ENCODE assay signal across 22 mouse cellular contexts in the genomic region with DNA sequence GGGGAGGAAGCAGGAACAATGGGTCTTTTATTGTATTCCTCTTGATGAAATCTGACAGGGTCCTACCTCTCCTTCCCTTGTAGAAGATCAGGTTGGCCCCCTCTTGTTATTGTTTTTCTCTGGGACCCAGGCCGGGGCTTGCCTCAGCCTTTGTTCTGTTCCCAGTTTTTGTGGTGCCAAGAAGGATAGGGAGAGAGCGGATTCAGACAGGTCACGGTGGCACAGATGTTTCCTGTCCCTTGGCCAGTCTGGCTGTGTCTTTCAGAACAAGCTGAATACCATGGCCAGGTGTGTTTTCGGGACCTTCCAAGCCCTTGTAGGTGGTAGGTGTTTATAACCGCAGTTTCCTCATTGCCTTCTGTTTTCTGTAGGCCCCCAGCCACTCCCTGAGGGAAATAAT. TPM values are rescaled to one million over a fixed set of nuclear protein-coding genes. Genes with fewer than 3 reads are reported as not detected.
DNase-seq lines count a peak whose midpoint lies in the region; ATAC-seq and TF ChIP-seq lines count a peak whose summit lies in the region.
"Had no signal": no experiment of that assay in that cellular context is flagged by ENCODE, and none has a peak within 500 bp of the region (broad histone marks: within the 10 kb centered on the region; RNA-seq: fewer than 3 reads in every experiment).

No protein-coding gene starts in this region.

- TF ChIP-seq POLR2A in heart, adult 2 months (IDR thresholded peaks at IDR 0.05; ENCODE audit: insufficient read depth, low read depth, low read length) = no peak

- no peaks in the 10 kb centered on the region for H3K27me3 ChIP-seq in heart, adult 2 months (ENCODE audit: control insufficient read depth, insufficient read depth, low read length)
- H3K27me3 ChIP-seq in stomach, embryonic 14.5 days (ENCODE audit: control insufficient read depth, insufficient read depth, low read length) = no peaks in the 10 kb centered on the region
- H3K27me3 ChIP-seq in stomach, postnatal 0 days (ENCODE audit: control insufficient read depth, insufficient read depth, low read length) = no peaks in the 10 kb centered on the region
- H3K27me3 ChIP-seq: forebrain, embryonic 12.5 days; hindbrain, embryonic 15.5 days; neural tube, embryonic 13.5 days; stomach, embryonic 15.5 days had no signal

- WGBS in heart, adult 2 months = 28% methylated on average over 5 of the region's 5 CpGs
- 60% methylated on average over 5 of the region's 5 CpGs for WGBS in stomach, embryonic 14.5 days
- WGBS in stomach, postnatal 0 days = 49% methylated on average over 5 of the region's 5 CpGs

- H3K9ac ChIP-seq in heart, adult 2 months (ENCODE audit: low read depth, low read length) = no peak overlapping the region
- H3K9ac ChIP-seq in stomach, embryonic 14.5 days (replicated peaks; ENCODE audit: low read depth, low read length) = no peak overlapping the region
- no peak overlapping the region for H3K9ac ChIP-seq in stomach, postnatal 0 days (ENCODE audit: low read length)
- H3K9ac ChIP-seq: forebrain, embryonic 12.5 days; hindbrain, embryonic 15.5 days; liver, postnatal 0 days; neural tube, embryonic 13.5 days; stomach, embryonic 15.5 days had no signal

- TF ChIP-seq EP300 in heart, adult 2 months (IDR thresholded peaks at IDR 0.05; ENCODE audit: insufficient read depth, low read depth, low read length) = 0 out of 2 replicates have a peak, but pooled peaks have one; percentile 32
- TF ChIP-seq EP300 in stomach, postnatal 0 days (optimal IDR thresholded peaks at IDR 0.05) = no peak

- no peak for ATAC-seq in stomach, embryonic 14.5 days (ENCODE audit: insufficient number of reproducible peaks, insufficient read depth, low FRiP score, low read depth)
- no peak for ATAC-seq in stomach, postnatal 0 days (ENCODE audit: low FRiP score, low TSS enrichment)
- ATAC-seq: liver, postnatal 0 days had no signal

- no peaks in the 10 kb centered on the region for H3K9me3 ChIP-seq in stomach, embryonic 14.5 days (ENCODE audit: control insufficient read depth, low read depth, low read length)
- H3K9me3 ChIP-seq in stomach, postnatal 0 days (ENCODE audit: control insufficient read depth, low read length) = no peaks in the 10 kb centered on the region
- H3K9me3 ChIP-seq: forebrain, embryonic 12.5 days; hindbrain, embryonic 15.5 days; stomach, embryonic 15.5 days had no signal

- DNase-seq in heart, adult 2 months = peak; percentile 20 to 22
- no peak for DNase-seq in heart, postnatal 4 days
- DNase-seq in kidney, postnatal 14 days = peak; percentile 36
- no peak for DNase-seq in kidney, adult 18-20 months
- no peak for DNase-seq in stomach, postnatal 0 days (ENCODE audit: low spot score)
- no peak for DNase-seq in ovary, postnatal 10 days (ENCODE audit: low spot score)
- DNase-seq: cerebellum, adult 11-12 months; liver, postnatal 0 days; thymus, postnatal 25 days had no signal

- no peaks in the 10 kb centered on the region for H3K79me2 ChIP-seq in heart, adult 2 months (replicated peaks; ENCODE audit: control insufficient read depth, insufficient read depth, low read length)

- H3K4me3 ChIP-seq in heart, adult 2 months = no peak overlapping the region
- H3K4me3 ChIP-seq in stomach, embryonic 14.5 days (ENCODE audit: low read depth, low read length) = no peak overlapping the region
- H3K4me3 ChIP-seq in stomach, postnatal 0 days (ENCODE audit: low read depth, low read length) = no peak overlapping the region
- H3K4me3 ChIP-seq: forebrain, embryonic 12.5 days; hindbrain, embryonic 15.5 days; neural tube, embryonic 13.5 days; stomach, embryonic 15.5 days had no signal

- no peak overlapping the region; the same call in 1 of the 2 replicates for H3K27ac ChIP-seq in heart, adult 2 months
- peak overlapping the region; percentile 56; the same call in 1 of the 2 replicates for H3K27ac ChIP-seq in stomach, embryonic 14.5 days (ENCODE audit: low read length)
- no peak overlapping the region for H3K27ac ChIP-seq in stomach, postnatal 0 days (replicated peaks)
- H3K27ac ChIP-seq: forebrain, embryonic 12.5 days; hindbrain, embryonic 15.5 days; neural tube, embryonic 13.5 days had no signal

- no peaks in the 10 kb centered on the region for H3K36me3 ChIP-seq in heart, adult 2 months (ENCODE audit: control insufficient read depth, insufficient read depth, low read length)
- no peaks in the 10 kb centered on the region for H3K36me3 ChIP-seq in stomach, embryonic 14.5 days (ENCODE audit: control insufficient read depth, insufficient read depth, low read length)
- H3K36me3 ChIP-seq in stomach, postnatal 0 days (ENCODE audit: control insufficient read depth, insufficient read depth, low read length) = no peaks in the 10 kb centered on the region
- H3K36me3 ChIP-seq: forebrain, embryonic 12.5 days; hindbrain, embryonic 15.5 days; neural tube, embryonic 13.5 days; stomach, embryonic 15.5 days had no signal

- intact Hi-C loops in heart, adult 2 months (cut with DNase I) = no loop called here

- no peak overlapping the region for H3K4me2 ChIP-seq in stomach, embryonic 14.5 days (replicated peaks; ENCODE audit: low read depth, low read length)
- H3K4me2 ChIP-seq in stomach, postnatal 0 days (replicated peaks; ENCODE audit: low read depth) = no peak overlapping the region
- H3K4me2 ChIP-seq: forebrain, embryonic 12.5 days; hindbrain, embryonic 15.5 days; neural tube, embryonic 13.5 days; stomach, embryonic 15.5 days had no signal

- peaks cover 6% of the 10 kb centered on the region for H3K4me1 ChIP-seq in heart, adult 2 months (ENCODE audit: control insufficient read depth, insufficient read depth, low read length)
- peaks cover 5% of the 10 kb centered on the region for H3K4me1 ChIP-seq in stomach, embryonic 14.5 days (ENCODE audit: control insufficient read depth, insufficient read depth, low read length)
- H3K4me1 ChIP-seq in stomach, postnatal 0 days (replicated peaks; ENCODE audit: control insufficient read depth, insufficient read depth) = no peaks in the 10 kb centered on the region
- H3K4me1 ChIP-seq: forebrain, embryonic 12.5 days; hindbrain, embryonic 15.5 days; neural tube, embryonic 13.5 days had no signal

- no peak for TF ChIP-seq CTCF in heart, adult 2 months (IDR thresholded peaks at IDR 0.05)
- no peak for TF ChIP-seq CTCF in stomach, postnatal 0 days (IDR thresholded peaks at IDR 0.05; ENCODE audit: low read depth)

RNA-seq across cellular contexts. Expression of gene Gm17482, which starts 14.0 kb away (rescaled TPM):
- not detected for total RNA-seq in heart, adult 2 months (2021)
- not detected in 2 replicates for polyA plus RNA-seq in heart, adult 2 months (2012; rRNA removed)
- not detected for total RNA-seq in heart, postnatal 4 days (2021)
- polyA plus RNA-seq in stomach, embryonic 14.5 days (2014; fragmentation: Nextera tagmentation; extraction: Ambion mirVana) = not detected in 2 replicates
- polyA plus RNA-seq in stomach, postnatal 0 days (2015; fragmentation: Nextera tagmentation; extraction: Ambion mirVana) = not detected in 2 replicates
- total RNA-seq: adrenal gland, adult 18-20 months; granulocyte monocyte progenitor cell, adult 5-6 weeks; left cerebral cortex, adult 8-10 months; megakaryocyte, adult 5-6 weeks had no signal
- polyA plus RNA-seq: brain, embryonic 14.5 days; forebrain, embryonic 12.5 days; heart, embryonic 16.5 days; hindbrain, embryonic 15.5 days; limb, embryonic 14.5 days; liver, postnatal 0 days; neural tube, embryonic 13.5 days; small intestine, adult 2 months; stomach, embryonic 15.5 days had no signal

RNA-seq across cellular contexts. Expression of gene Timp4, which starts 38.9 kb away (rescaled TPM):
- 10 to 100 TPM; 29.9 to 41.5 TPM for total RNA-seq in heart, adult 2 months (2021)
- polyA plus RNA-seq in heart, adult 2 months (2012; rRNA removed) = 24.6 and 37.7 TPM in 2 replicates
- 1 to 10 TPM; 1.3 to 2.2 TPM for total RNA-seq in heart, postnatal 4 days (2021)
- polyA plus RNA-seq in stomach, embryonic 14.5 days (2014; fragmentation: Nextera tagmentation; extraction: Ambion mirVana) = 0.85 and 0.90 TPM in 2 replicates
- polyA plus RNA-seq in stomach, postnatal 0 days (2015; fragmentation: Nextera tagmentation; extraction: Ambion mirVana) = 1.0 and 1.9 TPM in 2 replicates
- total RNA-seq: granulocyte monocyte progenitor cell, adult 5-6 weeks had no signal
- polyA plus RNA-seq: liver, postnatal 0 days had no signal

Comparison
In these comparisons a context has a peak if more than half of its experiments do, and no peak if none do; other contexts are left out.
1. DNase-seq: peak in heart, adult 2 months (2 of 2) and kidney, postnatal 14 days (single experiment); none in heart, postnatal 4 days (single experiment), kidney, adult 18-20 months (single experiment), stomach, postnatal 0 days (single experiment) and ovary, postnatal 10 days (single experiment).